Mouse (Mus musculus) kidney, adult 9 months (tissue): Measurements from ENCODE around the gene Ffar2.
"Not testable (repeated sequence)": the region's sequence is repeated elsewhere in the genome, so short reads cannot be mapped to it uniquely, and the experiment has no call there.

Experiments
- DNase-seq: peaks from one replicate; pipeline ENCODE4 v3.0.0; 2022

Gene Ffar2

DNA sequence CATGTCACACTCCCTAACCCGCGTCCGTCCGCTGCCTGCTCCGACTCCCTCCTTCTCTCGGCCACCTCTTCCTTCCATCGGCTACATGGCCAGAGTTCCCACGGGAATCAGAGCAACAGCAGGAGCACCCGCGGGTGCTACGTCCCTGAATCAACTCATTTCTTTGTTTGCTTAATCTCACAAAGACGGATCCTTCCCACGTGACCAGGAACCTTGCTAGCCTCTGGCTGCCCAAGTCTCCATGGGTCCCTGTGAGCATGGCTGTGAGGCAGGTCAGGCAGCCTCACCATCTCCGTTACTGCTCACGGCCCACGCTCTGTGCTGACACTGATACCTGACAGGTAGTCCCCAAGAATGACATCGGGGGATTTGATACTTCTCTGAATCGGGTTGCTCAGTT, at the start of gene Ffar2:
Gene Ffar2 (minus strand): TSS at position 101 of the 400 bp plus-strand sequence.
- no peak for DNase-seq

DNA sequence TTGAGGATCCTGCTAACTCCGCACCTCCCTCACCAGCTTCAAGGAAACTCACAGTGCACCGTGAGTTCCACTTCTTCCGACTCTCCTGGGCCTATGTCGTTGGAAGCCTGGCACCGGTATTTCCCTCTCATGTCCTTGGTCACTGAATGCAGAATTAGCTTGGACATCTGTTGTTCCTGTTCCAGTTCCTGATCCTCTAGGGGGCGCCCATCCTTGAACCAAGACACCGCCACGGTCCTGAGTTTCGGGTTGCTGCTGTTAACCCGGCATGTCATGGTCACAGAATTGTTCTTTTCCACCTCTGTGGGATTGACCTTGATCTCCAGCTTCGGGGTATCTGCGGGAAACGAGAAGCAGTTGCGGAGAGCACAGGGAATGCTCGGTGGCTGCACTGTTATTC, 49.5 kb upstream of the Ffar2 start:
- peak; percentile 79 for DNase-seq

DNA sequence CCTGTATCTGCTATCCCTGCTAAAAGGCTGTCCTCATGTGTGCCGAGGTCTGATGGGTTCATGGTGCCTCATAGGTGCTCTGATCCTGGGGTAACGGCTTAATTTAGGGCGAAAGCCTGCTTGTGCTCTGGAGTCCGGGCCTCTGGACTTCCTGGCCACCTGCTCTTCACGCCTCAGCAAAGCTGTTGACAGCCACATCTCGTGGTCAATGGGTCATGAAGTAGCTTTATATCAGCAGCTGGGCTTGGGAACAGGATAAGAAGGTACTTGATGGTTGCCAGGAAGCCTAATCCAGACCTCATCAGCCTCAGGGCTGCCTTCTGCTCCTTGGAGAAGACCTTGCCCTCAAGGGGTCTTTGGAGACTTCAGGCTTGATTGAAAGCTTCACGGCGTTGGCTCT, 39.8 kb upstream of the Ffar2 start:
- no peak for DNase-seq

DNA sequence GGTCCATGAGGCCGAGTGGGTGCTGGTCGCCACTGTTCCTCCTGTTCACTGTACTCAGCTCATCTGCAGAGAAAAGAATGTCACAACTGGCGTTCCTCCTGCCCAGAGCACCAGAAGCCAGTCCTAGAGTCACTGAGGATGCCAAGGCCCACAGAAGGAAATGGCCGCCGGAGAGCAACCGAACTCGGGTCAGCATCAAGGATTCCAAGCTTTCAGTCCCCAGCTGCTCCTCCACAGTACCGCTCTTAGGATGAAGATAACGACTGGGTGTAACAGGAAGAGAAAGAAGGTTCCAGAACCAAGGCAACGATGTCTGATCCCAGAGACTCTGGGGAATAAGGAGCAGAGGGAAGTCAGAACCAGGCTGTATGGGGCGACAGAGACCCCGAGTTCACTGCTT, 37.9 kb upstream of the Ffar2 start, which contains the start of gene Ffar1:
Gene Ffar1 (minus strand): TSS at position 101 of the 400 bp plus-strand sequence.
- no peak for DNase-seq

DNA sequence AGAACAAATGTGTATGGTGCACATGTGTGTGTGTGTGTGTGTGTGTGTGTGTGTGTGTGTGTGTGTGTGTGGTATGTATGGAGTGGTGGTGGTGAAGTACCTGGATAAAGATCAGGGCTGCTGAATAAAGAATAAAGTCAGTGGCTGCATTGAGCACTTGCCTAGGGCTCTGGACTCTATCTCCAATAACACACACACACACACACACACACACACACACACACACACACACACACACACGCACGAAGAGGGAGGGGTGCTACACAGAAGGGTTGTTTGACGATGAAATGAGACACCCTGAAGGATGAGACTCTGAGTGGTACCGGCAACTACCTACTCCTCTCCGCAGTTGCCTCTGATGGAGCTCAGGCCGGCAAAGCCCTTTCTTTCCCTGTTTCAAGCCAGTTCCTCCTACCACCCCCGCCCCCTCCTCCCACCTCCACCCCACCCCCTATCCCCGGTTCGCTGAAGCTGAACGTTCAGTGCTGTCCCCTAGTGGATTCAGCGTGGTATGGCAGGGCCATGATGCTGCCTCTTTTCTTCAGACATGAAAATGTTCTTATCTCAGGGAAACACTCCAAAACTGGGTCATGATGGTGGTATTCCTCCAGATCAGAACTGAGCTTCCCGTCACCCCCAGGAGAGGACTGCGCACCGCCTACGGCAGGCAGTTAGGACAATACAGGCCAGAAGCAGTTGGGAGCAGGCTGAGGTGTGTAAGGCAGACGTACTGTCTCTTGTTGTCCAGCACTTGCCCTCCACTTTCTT, 36.2 kb upstream of the Ffar2 start:
- DNase-seq = peak; percentile 40

DNA sequence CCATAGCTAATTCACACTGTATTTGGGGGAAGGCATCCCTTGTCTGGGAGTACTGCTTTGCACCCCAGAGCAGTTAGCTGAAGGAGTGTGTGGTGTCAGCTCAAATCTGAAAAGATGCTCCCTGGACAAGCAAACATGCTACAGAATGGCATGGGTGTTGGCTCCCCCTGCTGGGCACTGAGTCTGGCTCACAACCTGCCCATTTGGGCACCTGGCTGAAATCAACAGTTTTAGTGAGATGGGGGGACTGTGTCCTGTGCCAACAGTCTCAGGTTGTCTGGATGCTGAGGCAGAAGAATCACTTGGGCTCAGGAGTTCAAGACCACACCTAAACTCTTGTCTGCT, 35.7 kb upstream of the Ffar2 start:
- peak; percentile 81 for DNase-seq

DNA sequence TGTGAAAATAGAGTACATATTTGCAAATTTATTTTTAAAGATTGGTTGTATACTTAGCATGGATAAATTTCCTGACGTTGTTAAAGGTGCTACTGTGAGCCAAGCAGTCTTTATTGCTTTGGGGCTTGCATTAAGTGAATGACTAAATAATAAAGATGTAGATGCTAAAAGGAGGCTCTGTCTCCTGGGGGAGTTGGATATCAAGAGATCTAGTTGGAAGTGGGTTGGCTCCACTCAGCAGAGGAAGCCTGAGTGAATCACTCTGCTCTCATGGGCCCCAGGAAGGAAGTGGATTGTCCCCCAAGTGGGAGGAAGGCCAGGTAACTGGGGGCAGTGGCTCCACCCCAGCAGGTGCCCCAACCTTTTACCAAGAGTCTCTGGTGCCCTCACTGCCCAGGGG, 34.2 kb upstream of the Ffar2 start:
- no peak for DNase-seq

DNA sequence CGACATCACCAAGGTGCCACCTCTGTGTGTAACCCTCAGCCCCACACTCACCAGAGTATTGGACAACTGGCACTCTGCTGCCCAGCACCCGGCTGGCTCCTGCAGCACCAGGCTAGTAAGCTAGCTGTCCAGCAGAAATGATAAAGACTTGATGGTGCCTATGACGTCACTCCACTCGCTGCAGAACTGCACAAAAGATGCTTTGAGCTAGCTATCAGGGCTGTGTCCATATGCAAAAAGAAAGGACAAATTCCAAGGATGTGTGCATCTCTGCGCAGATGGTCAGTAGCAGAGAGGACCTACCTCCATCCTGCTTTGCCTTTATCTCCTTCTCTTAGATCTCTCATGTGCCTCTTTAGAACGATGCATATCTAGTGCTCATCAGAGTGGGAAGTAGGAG, 32.5 kb upstream of the Ffar2 start, which contains the start of gene Ffar3:
Gene Ffar3 (minus strand): TSS at position 101 of the 400 bp plus-strand sequence.
- no peak for DNase-seq

DNA sequence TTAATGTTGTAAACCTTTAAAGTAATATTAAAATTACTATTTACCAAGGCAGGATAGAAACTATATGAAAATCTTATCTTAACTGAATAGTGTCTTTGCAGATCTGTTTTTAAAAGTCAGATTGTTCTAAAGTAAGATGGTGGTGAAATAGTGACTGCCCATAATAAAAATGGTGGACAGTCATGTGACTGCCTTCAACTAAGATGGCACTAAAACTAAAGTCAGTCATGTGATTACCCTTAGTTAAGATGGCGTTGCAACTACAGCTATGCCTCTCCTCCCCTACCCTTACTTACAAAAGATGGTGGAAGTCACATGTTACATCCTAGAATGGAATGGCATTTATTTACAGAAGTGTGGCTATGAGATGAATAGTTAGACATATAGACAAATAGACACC, 27.8 kb upstream of the Ffar2 start:
- DNase-seq = no peak

DNA sequence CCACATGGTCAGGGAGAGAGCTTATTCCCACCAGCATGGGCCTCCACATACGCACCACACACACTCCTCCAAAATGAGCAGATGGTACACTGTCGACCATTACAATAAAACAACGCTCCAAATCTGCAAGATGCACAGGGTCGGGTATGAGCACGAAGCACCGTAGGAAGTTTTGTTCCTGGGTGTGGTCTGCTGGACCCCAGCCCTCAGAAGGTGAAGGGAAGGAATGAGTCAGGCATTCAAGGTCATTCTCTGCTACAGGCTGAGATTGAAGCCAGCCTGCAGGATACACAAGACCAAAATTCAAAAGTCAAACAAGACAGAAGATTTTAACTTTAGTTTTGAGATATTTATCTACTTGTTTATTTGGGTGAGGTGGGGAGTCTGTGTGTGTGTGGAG, 24.4 kb upstream of the Ffar2 start:
- no peak for DNase-seq

DNA sequence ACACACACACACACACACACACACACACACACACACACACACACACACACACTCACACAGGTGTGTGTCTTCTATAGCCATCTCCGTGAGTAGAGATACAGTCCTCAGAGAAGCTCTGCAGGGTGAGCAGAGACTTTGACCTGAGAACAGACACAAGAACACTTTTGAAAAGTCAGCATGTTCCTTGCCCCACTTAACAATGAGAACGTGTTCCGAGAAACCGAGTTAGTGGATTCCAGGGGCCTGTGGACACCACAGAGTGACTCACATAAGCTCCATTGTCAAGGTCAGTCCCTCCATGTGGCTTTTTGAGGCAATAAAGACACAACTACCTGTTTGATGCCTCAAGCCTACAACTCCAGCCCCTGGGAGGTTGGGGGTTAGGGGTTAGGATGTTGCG, 23.8 kb upstream of the Ffar2 start:
- peak; percentile 53 for DNase-seq

DNA sequence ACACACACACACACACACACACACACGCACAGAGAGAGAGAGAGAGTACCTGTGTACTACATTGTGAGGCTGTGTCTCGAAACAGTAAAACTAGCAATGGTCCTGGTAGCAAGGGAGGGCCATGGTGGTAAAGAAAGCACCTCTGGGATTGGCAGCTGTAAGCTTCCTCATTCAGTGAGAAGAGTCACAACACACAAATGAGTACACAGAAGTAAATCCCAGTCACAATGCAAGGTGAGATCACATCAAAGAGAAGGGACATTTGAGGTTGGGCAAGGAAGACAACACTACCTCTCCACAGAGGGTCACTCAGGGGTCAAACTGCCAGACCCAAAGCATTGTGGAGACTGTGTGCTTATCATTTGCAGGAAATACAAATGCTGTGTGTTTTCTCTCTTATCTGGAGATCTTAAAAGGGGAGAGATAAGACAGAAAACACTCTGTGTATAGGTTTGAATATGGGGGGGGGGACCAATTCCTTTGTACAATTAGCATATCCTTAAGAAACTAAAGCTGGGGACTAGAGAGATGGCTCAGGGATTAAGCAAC, 23.0 kb upstream of the Ffar2 start:
- no peak for DNase-seq

DNA sequence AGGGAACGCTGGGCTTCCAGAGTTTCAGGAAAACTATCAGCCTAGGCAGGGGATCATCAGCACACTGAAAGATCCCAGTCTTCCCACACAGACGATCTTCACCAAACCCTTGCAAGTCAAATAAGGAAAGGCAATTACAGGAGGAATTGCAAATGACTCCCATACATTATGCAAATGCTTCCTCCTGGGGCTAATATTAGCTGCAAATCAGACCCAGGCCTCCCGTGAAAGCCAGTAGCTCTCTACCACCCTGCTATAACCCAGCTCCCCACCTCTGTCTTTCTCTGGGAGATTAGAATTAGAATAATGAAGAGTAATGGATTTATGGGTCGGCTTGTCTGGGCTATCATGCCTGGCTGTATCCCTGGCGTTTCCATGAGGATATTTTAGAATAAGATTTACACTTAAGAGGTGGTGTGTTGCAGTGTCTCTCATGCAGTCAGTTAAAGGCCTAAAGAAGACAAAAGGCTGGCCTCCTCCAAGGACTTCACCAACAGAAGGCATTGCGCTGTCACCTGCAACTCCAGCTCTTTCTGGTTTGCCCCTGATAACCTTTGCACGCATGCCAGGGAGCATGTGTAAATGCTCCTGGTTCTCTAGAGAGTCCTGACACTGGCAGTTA, 21.2 kb upstream of the Ffar2 start:
- DNase-seq = no peak

DNA sequence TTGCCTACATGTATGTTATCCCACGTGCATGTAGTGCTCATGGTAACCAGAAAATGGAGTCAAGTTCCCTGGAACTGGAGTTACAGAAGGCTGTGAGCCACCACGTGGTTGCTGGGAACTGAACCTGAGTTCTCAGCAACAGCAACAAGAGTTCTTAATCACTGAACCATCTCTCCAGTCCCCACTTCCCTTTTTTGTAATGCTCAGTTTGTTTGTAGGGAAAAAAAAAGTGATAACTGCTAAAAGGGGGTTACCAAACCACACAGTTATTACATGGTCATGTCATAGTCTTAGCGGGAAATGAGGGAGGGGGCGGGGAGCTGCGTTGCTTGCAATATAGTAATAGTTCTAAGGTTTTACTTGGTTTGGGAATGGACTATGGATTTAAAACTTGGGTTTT, 18.5 kb upstream of the Ffar2 start:
- no peak for DNase-seq

DNA sequence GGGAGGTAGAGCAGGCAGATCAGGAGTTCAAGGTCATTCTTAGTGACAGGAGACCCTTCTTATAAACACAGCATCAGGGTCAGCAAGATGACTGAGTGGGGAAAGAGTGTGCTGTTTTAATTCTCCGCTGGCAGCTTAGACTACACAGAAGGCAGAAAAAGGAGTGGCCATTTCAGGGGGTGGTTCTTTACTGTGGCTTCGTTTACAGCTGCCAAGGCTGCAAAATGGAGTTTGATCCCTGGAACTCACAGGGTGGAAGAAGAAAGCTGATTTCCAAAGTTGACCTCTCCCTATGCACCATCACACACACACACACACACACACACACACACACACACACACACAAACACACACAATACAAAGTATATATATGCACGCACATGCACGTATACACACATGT, 17.8 kb upstream of the Ffar2 start:
- DNase-seq = no peak

DNA sequence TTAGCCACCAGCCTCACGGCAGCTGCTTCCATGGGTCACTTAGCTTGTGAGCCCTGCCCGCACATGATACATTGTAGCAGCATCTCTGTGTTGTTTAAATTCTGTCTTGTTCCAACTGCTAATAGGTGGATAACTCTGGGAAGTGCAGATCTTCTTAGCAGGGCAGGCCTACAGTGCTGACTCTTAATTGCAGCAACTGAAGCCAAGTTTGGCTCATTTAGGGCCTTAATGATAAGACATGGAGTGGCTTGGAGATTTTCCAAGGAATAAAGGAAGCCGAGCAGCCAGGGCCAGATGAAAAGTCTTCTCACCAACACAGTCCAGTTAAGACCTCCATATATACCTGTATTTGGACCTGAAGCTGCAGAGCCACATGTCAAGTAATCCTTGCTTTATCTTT, 16.7 kb upstream of the Ffar2 start:
- DNase-seq = no peak

DNA sequence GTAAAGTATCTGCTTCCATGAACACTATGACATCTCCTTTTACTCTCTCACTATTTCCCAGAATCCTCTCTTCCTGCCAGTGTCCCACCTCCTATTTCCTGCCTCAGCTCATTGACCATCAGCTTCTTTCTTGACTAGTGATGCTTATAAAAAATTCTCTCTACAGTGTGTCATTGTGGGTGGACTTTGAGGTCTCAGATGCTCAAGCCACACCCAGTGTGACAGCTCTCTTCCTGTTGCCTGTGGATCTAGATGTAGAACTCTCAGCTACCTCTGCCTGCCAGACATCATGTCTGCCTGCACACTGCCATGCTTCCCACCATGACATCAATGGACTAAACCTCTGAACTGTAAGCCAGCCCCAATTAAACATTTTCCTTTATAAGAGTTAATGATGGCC, 13.7 kb upstream of the Ffar2 start:
- no peak for DNase-seq

DNA sequence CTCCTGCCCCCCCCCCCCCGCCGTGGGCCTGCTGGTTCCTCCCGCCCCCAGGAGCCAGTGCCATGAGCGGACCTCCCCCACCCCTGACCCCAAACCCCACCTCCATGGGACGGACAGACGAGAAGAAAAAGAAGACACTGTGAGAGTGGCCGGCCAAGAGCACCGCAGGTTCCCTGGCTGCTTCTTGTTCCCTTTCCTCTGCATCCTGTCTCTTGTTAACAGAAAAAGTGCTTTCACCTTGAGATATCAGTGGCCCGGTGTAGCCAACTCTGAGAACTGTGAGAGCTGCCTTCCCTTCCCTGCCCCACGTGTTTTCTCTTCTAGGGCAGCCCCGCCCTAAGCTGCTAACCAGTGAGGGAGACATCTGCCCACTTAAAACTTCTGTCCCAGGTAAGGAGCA, 9.1 kb upstream of the Ffar2 start:
- not testable (repeated sequence) for DNase-seq

DNA sequence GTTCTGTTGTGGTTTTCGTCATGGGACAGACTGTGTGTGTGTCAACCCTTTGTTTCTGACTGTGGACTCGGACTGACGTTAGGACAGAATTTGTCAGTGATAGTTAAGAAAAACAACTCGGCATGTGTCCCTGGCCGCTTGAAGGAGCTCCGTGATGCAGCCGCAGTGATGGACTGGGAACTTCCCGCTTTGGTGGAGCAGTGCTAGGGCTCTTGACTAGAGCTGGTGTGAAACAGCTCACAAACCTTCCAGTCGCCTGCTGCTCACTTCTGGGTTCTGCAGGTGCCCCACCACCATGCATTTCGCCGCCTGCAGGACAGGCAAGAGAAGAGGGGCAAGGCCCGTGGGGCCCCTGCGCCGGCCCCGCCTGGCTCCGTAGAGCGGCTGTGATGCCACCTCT, 8.7 kb upstream of the Ffar2 start:
- DNase-seq = no peak

DNA sequence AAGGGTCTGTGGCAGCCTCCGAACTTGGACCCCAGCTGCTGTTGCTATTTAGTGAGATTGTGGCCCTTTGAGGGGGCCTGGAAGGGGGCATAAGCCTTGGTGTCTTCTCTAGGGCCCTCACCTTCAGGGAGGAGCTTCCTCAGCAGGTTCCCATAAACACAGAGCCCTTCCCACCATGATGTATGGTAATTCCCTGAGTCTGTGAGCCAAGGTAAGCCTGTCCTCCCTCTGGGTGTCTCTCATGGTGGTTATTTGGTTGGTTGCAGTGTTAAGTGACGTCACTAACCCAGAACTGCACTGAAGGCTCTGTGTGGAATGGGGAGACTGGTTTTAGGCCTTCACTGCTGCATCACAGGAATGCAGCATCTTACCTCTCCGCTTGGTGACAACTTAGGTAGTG, 5.9 kb upstream of the Ffar2 start:
- DNase-seq = no peak

DNA sequence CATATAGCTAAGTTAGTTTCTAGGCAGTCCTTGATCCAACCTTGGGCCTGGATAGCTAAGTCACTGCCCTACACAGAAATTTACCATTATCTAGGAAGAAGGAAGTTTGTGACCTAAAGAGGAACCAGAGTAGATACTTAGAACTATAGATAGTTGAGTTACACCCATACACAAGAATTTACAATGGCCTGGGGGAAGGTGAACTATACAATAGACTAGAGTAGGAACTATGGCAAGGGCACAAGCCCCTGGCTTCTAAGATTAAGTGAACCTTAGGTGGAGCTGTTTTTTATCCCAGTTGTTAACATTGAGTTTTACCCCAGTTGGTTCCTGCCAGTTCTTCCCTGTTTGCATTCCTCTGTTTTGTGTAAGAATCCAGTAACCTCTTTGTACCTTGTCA, 5.3 kb upstream of the Ffar2 start:
- not testable (repeated sequence) for DNase-seq

DNA sequence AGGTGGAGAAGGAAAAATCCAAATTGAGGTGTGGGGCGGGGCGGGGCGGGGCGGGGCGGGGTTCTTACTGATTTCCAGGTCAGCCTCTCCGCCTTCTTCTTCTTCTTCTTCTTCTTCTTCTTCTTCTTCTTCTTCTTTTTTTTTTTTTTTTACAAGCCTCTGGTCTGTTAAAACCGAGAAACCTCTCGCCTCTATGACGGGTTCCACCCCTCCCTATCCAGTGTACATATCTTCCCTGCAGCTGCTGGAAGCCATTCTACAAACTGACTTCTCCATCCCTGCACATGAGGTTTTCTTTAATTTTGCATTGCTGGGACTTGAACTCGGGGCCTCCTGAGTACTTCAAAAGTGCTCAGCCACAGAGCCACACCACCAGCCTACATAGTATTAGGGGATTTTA, 3.1 kb upstream of the Ffar2 start:
- no peak for DNase-seq

DNA sequence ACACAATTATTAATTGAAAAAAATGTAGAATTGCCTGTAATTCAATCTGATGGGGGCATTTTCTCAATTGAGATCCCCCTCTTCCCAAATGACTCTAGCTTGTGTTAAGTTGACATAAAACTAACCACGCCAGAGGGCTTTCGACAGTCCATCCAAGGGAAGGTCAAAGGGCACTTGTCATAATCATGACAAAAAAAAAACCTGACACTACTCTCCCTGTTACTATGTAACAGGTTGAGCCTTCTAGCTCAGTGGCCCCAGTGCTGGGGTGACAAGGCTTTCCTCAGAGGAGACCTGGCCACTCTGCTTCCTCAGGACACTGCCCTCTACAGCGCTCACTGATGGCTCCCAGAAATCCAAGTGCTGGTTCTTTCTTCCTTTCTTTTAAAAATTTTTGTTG, 731 bp upstream of the Ffar2 start:
- DNase-seq = no peak

DNA sequence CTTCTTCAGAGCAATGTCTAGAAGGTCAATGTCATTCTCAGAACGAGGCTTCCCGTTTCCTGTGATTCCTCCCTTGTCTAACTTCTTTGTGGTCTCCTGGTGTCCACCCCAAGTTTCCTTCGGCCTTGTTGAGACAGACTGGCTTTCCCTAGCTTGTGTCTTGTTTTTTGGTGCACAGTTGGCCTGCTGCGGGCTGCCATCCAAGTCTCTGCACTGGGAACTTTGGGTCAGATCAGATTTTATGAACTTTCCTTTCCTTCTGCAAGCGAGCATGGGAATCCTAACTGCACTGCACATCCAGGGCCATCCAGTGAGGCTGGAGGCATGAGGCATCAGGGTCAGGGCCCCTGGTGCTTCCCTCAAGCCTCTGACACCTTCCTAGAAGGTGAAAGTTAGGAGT, 2.0 kb downstream of the Ffar2 start:
- peak; percentile 26 for DNase-seq
